Mouse (Mus musculus) kidney, postnatal 4 days (tissue): ENCODE results near the gene Zfp710.
"Not testable (repeated sequence)": the region's sequence is repeated elsewhere in the genome, so short reads cannot be mapped to it uniquely, and the experiment has no call there.

Experiments used
- DNase-seq, 2 experiments: peaks; one replicate each; pipeline ENCODE4 v3.0.0; 2021; ENCODE audit warnings: mixed read lengths in 2 of 2

The Zfp710 gene

DNA sequence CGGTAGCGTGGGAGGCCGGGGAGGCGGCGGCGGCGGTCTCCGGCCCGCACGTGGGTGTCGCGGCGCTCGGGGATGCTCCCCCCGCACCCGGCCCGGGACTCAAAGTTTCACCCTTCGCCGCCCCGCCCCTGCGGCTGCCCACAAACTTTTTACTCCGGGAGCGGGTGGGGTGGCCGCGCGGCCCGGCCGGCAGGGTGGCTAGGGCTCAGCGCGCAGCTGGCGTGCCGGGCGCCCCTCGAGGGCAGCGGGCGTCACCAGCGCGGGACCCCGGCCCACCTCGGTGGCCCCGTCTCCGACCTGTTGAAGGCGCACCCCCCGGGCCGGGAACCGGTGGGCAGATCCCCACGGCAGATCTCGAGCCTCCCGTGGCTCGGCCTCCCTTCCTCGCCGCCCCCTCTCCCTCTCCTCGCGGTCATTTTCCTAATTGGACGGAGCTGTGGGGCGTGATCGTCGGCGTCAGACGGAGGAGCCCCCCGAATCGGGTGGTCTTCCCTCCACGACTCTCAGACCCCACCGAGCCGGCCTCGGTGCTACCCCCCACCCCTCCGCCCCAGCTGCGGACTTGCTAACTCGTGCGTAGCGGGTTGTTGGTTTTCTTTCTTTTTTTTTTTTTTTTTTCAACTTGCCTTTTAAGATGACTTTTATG, 2.5 kb downstream of the Zfp710 start:
- peak; percentile 80 to 88 for DNase-seq

DNA sequence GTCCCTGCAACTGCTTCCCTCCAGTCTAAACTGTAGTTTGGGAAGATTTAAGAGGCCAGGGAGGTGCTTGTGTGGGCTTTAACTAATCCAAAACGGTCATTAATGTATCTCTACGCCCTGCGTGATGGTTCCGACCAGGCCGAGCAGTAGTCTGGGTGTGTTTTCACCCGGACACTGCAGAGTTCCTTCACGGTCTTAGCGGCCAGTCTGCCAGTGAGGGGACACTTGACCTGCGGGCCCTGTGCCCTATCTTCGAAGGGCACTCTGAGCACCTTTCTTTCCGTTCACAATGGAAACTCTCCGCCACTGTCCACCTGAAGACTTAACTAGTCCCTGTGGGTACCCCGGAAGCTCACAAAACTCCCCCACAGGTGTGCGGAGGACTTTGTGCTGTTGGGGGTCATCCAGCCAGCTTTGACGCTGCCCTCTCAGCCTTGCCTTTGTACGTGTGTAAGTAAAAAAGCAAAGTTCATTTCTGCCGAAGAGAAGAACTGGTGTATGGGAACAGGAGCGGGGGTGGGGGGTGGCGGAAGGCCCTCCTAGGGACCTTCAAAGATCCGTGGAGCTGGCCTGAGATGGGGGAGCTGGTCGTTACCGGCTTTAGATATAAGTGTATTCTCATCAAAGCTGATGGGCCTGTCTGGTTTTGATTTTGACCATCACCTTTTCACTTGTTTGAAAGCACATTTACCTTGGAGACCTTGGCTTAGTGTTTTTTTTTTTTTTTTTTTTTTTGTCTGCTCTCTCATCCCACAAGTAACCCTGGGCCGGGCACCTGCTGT, 3.2 kb downstream of the Zfp710 start:
- peak; percentile 51 to 70 for DNase-seq

DNA sequence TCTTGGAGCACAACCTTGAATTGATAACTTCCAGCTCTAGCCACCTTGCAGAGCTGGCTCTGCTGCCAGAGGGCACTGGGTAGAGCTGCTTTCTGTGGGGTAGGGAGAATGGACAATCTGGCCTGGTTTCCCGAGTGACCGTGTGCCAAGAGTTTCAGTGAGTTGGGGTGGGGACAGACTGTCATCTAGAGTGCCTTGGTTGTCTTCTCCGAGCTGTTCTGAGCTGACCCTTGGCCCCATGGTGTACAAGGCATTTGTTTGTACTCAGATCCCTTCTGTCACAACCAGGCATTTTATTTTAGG, 3.8 kb downstream of the Zfp710 start:
- peak; percentile 32 to 53 for DNase-seq

DNA sequence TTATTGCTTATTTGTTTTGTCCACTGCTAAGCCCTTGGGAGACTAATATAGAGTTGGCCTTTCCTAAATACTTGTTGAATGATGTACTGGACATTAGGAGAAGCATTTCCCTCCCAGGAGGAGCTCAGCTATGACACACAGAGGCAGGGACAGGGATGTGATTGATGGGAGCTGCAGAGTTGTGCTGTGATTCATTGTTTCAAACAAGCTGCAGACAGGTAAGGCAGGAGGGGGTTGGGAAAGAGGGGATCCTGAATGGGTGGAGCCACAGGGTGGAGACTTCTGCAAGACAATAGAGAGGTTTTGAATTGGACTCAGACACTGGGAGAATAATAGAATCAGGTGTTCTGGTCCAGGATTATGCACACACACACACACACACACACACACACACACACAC, 5.4 kb downstream of the Zfp710 start:
- DNase-seq = no peak

DNA sequence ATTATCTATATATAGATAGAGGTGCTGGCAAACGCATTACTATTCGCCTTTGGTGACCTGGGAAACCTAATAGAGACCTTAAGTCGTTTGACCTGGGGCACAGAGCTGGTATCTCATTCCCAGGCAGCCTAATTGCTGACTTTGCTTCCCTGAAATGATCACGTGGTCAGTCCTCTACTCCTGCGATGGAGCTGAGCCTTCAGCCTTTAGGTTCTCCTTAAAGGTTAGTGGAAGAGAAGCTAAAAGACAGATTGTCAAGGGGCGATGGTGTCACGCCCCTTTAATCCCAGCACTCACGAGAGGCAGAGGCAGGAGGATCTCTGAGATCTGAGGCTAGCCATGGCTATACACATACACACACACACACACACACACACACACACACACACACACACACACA, 5.9 kb downstream of the Zfp710 start:
- DNase-seq = no peak

DNA sequence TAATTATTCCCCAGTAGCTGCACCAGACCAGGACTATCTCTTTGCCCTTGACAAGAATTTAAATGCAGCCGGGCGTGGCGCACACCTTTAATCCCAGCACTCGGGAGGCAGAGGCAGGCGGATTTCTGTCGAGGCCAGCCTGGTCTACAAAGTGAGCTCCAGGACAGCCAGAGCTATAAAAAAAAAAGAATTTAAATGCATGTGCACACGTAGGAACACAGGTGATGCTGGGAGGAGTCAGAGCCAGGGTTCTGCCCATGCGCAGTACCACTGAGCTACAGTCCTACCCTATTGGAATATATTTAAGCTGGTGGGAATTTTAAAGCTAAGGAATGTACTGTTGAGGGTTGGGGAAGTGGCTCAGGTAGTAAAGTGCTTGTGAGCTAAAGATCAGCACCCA, 6.4 kb downstream of the Zfp710 start:
- DNase-seq = no peak

DNA sequence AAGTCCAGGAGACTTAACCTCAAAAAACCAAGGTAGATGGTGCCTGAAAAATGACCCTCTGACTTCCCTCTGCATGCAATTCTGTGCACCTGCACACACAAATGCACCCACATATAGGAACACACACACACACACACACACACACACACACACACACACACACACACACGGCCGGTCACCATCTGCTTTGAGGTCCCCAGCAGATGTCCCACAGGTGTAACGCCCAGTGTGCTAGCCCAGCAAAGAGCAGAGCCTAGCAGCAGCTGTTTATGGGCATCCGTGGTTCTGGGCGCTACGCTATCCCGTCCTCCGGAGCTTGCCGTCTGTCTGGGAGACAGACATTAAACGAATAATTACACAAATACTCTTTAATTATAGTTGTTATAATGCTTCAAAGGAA, 6.9 kb downstream of the Zfp710 start:
- DNase-seq = no peak

DNA sequence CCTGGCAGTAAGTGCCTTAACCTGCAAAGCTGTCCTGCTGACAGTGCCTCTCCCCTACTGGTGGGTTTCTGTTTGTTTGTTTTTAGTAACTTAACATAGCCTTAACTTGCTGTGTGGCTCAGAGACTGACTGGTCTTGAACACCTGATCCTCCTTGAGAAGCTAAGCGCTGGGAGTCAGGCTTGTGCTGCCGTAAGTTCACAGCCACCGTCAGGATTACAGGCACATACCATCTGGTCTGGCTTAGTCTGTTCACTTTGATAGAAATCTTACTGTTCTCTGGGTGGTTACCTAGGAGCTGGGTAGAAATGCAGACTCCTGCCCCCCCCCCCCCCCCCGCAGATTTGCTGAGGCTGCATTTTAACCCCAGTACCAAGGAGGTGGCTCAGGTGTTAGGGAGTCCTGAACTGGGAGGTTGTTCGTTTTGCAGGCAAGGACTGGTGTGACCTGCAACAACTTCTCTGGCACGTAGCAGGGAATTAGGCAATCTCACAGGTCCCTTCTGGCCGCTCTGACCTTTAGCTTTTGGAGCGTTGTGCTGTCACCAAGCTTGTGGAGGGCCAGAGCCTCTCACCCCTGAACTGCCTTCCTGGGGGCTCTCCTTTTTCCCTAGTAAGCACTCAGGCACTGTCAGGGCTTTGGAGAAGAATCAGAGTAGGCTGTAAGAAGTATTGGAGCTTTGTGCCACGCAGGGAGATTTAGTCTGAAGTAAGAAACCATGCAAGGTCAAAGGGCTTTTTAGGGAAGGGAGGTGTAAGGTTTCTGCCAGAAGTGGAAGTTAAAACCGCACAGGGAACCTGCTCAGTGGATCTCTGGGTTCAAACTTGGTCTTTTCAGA, 7.8 kb downstream of the Zfp710 start:
- DNase-seq = no peak

DNA sequence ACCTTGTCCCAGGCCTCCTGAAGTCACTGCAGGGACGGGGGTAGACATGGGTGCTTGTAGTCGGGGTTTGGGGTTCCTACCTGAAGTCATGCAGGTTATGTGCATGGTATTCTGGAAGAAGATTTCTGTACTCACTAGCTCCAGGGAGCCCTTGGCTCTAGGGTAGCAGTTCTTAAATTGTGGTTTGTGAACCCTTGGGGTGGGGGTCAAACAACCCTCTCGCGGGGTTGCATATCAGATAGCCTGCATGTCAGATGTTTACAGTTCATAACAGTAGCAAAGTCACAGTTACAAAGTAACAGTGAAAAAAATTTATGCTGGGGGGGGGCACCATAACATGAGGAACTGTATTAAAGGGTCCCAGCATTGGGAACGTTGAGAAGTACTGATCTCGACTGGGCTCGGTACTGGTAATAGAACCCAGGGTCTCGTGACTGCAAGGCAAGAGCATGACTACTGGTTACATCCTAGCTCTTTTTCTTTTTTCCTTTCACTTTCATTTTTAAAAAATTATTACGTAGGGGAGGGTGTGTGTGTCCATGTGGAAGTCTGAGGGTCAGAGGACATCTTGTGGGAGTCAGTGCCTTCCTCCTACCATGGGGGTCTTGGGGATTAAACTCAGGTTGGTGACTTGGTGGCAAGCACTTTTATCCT, 8.6 kb downstream of the Zfp710 start:
- DNase-seq = no peak

DNA sequence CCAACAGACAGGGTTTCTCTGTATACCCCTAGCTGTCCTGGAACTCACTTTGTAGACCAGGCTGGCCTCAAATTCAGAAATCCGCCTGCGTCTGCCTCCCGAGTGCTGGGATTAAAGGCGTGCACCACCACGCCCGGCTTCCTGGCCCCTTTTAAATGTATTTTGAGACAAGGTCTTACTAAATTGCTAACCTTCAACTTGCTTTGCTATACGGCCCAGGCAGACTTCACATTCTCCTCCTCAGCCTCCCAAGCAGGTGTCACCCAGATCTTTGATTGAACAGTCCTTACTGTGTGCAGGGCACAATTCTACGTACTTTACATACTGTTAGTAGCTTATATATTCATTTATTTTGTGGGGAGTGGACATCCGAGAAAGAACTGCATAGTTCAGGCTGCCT, 9.2 kb downstream of the Zfp710 start:
- no peak for DNase-seq

DNA sequence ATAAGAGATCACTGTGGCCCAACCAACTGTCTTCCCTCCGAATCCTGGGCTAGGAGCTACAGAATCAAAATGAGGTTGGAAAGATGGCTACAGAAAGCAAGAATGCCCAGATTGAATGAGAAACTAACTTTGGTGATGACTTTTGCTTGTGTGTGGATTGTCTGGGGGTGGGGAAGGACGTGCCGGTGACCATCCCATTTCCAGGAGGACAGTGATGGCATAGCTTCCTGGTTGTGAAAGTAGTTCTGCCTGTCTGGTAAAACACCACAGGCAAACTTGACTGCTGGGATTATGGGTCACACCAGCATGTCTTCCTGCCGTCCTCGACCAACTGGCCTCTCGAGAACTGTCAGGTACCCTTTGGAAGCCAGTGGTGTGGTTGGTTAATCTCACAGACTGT, 10.5 kb downstream of the Zfp710 start:
- no peak for DNase-seq

DNA sequence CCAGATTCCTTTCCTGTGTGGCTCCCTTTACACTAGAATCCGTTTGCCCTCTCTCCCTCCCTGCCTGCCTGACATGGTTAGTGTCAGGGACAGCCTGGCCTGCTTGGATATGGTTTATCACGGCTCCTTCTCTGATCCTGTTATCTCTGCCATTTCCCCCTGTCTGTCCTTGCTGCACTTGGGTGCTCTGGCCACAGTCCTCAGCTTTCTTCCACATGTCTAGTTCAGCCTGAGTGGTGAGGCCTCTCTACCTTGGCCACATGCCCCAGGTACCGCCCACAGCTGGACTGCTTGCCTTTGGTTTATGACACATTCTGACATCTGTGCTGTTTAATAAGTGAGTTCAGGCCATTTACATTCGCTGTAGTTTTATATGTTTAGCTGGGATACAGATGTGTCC, 11.1 kb downstream of the Zfp710 start:
- peak; percentile 47 to 67 for DNase-seq

DNA sequence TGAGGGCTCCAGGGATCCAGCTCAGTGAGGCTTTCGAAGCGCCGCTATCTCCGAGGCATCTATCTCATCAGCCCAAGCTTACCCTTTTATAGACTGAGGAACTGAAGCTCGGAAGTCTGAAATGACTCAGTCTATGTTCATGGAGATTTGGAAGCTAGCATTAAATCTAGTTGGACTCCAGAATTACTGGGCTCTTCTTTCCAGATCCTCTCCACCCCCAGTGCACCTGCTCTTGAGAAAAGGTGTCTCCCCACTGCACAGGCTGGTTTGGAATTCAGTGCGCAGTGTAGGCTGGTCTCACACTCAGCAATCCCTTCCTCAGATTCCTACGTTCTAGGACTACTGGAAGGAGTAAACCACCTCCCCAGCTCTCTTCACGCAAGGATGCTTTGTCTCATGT, 15.1 kb downstream of the Zfp710 start:
- no peak for DNase-seq

DNA sequence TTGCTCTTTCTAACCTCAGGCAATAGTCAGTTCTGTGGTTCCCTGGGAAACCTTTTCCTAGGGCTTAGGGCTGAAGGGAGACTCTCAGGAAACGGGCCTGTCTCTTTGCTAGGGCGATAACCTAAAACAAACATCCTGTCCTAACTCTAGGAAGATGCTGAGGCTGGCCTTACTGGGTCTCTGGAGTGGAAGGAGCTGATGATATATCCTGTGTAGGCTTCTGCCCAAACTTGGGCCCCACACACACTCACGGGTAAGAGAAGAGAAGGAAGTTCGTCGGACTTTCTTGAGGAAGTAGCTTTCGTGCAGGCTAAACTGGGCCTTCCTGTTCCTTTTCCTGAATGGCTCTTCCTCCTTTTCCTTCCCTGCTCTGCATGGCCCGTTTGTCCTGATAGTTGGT, 19.6 kb downstream of the Zfp710 start:
- DNase-seq = no peak

DNA sequence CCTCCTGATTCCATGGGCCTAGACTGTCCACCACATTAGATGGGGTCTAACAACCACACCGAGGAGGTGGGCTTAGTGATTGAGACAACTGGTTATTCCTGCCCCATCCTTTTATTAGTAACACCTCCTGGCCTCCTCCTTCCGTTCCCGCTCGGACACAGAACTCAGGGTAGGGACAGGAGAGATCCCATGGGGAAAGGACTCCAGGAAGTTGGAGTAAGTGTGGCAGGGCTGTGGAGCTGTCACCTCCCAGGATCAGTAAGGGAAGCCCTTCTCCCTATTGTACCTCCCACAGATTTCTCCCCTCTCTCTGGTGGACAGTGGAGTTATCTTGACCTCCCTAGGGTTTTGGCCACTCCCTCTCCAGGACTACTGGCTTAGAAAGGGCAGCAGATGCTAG, 22.4 kb downstream of the Zfp710 start:
- DNase-seq = no peak

DNA sequence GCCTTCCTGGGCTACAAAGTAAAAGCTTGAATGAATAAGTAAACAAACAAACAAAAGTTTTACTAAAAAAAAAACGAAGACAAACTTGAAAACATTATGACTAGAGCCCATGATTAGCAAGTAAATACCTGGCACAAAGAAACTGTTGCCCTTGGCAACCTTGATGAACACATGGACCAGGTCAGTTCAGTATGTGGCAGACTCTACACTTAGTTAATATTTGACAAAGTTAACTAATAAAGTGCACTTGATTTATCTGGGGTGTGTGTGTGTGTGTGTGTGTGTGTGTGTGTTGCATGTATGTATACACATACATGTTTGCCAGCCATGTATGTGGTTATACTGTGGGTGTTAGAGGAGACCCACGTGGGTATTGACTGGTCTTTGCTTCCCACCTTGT, 25.1 kb downstream of the Zfp710 start:
- DNase-seq = no peak

DNA sequence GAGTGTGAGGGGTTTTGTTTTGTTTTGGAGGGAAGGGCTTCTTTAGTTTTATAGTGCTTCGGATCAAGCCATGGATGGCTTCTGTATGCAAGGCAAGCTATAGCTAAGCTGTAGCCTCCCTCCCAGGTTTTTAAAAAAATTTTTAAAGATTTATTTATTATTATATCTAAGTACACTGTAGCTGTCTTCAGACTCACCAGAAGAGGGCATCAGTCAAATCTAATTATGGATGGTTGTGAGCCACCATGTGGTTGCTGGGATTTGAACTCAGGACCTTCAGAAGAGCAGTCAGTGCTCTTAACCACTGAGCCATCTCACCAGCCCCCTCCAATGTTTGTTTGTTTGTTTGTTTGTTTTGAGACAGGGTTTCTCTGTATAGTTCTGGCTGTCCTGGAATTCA, 25.8 kb downstream of the Zfp710 start:
- DNase-seq = not testable (repeated sequence)

DNA sequence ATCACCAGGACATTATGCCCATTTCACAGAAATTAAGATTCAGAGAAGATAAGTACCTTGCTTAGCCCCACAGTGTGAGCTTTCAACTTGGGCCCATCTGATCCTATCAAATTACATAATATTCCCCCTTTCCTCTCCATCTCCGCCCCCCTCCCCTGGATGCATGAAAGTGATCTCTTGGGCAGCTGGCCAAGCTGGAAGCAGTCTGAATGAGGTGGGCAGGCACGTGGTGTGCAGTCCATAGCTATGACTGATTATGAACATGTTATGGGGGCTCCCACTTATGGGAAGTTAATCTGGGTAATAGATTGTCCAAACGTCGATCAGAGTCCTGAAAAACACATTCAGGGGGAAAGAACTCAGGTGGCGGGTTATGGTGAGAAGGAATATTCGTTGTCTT, 27.2 kb downstream of the Zfp710 start:
- DNase-seq = peak in 1 of 2 experiments; percentile 49

DNA sequence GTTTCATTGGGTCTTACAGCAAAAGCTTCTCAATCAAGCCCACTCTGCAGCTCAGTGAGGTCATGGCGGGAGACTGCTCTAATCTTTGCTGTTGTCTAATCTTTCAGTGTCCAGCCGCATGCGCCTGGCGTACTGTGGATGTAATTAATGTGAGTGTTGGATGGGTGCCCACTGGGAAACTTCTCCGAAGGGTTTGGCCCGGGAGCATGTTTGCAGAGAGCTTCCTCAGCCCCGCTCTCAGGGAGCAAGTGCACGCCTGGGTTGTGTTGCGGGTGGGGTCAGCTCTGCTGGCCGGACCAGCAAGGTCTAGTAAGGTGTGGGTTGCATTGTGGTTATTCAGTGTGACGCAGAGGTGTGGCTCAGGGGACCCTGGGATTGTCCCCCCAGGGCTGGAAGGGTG, 27.6 kb downstream of the Zfp710 start:
- peak; percentile 75 to 84 for DNase-seq

DNA sequence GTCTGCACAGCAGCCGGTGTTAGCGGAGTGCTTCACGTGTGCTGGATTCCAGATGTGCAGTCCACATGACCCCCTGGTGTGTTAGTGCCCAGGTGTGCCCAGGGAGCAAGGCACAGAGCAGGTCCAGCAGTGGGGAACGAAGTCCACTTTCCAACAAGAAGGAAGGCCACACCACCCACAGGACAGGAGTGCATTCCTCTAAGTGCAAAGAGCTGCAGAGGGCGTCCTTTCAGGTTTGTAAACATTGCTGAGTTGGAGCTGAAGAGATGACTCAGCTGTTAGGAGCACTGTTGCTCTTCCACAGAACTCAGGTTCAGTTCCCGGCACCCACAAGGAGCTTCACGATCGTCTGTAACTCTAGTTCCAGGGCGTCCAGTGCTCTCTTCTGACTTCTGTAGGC, 28.5 kb downstream of the Zfp710 start:
- DNase-seq = no peak

DNA sequence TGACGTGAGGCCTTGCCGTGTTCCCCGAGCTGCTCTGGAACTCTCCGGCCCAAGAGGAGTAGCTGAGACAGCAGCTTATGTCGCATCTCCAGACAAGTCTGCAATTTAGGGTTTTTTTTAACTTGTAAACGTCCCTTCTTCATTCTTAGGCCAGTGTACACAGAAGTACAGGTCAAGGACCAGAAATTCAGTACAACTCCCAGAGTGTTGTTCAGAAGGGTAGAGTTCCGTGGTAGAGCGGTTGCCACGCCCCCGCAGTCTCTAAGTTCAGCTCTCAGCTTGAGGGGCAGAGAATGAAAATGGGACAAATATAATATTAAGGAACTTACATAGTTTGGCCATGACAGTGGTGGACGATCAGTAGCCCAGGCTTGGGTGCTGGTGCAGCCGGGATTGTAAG, 31.2 kb downstream of the Zfp710 start:
- no peak for DNase-seq

DNA sequence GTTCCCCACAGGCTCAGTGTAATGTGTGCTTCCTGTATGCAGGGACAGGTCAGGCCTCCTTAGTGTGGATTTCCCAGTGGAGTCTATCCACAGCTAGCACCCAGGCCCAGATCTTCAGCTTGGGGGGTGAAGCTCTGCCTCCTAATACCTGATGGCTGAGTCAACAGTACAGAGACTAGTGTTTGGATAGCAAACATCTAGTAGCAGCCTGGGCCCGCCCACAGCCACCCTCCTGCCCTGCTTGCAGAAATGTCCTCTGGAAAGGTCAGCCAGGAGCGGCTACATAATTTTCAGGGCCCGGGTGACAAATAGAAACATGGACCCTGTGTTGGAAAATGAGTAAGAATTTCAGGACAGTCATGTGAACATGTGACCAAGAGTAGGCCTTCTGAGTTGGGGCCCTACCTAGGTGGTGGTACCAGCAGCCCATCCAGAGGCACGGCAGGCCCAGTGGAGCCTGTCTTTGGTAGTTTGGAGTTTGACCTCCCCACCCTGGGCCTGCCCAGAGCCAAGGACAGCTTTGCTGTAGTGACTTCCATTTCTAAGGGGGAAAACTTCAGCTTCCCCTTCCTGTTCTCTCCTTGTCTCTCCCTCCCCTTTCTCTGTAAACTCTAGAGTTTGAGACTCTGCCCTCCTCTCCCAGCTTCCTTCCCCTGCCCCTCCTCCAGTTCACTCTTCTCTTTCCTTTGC, 32.5 kb downstream of the Zfp710 start:
- peak; percentile 65 to 79 for DNase-seq

DNA sequence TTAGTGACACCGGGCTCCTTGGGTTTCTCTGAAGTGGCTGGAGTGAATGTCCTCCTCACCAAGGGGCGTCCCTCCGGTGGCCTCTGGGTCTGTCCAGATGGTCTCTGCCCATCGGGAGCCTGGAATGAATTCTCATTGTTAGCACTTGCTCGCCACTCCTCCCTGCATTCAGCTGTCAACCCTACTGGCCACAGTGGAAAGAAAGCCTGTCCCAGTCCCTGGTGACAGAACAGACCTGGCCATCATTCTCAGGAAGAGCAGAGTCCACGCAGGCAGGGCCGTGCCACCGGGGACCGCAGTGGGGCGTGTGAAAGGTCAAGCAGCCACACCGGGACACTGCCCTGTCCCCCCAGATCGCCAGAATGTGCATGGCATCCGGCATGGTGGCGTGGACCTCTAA, 33.2 kb downstream of the Zfp710 start:
- peak in 1 of 2 experiments; percentile 51 for DNase-seq
